Mouse (Mus musculus) small intestine, adult 2 months (tissue): ENCODE measurements at regions not wholly inside any gene's neighbourhood (a gene's known extent, or its start where the extent isn't known, plus 50 kb on each side); places are given as distances from the start of the nearest gene placed in this dataset.

Source experiments
- H3K27ac ChIP-seq: fragments of 200-500 bp; 2 replicates; pipeline ENCODE4 v1.5.1; 2012; ENCODE audit warnings: low read depth, low read length, control low read depth, inconsistent platforms; ENCODE audit not compliant: insufficient read depth
- H3K27me3 ChIP-seq: fragments of 200-500 bp; 2 replicates; pipeline ENCODE4 v1.6.1; 2012; ENCODE audit warnings: mild to moderate bottlenecking, moderate library complexity, low read length, inconsistent platforms; ENCODE audit not compliant: control insufficient read depth, insufficient read depth
- H3K36me3 ChIP-seq: fragments of 200-500 bp; 2 replicates; pipeline ENCODE4 v1.6.1; 2012; ENCODE audit warnings: mild to moderate bottlenecking, low read length, control low read depth, inconsistent platforms; ENCODE audit not compliant: control insufficient read depth, insufficient read depth
- H3K4me1 ChIP-seq: fragments of 200-500 bp; 2 replicates; pipeline ENCODE4 v1.6.1; 2012; ENCODE audit warnings: low read length, inconsistent platforms, mixed read lengths; ENCODE audit not compliant: control insufficient read depth, insufficient read depth, insufficient read length
- H3K4me3 ChIP-seq: fragments of 200-500 bp; 2 replicates; pipeline ENCODE4 v1.5.1; 2012; ENCODE audit warnings: low read depth, mild to moderate bottlenecking, control low read depth, inconsistent platforms, low read length, moderate library complexity
- CTCF ChIP-seq: fragments of 200-500 bp; IDR thresholded peaks from 2 replicates; pipeline ENCODE4 v1.5.1; 2012; ENCODE audit warnings: low read depth, mild to moderate bottlenecking, control low read depth, inconsistent platforms, low read length, moderate library complexity, mixed read lengths; ENCODE audit not compliant: insufficient replicate concordance, insufficient read length; ENCODE audit errors: extremely low read depth
- POLR2A ChIP-seq: fragments of 200-500 bp; IDR thresholded peaks from 2 replicates; pipeline ENCODE4 v1.6.1; 2012; ENCODE audit warnings: low read depth, mild to moderate bottlenecking, control low read depth, inconsistent platforms, low read length, moderate library complexity
- WGBS: fragments of 180-500 bp; shearing (Covaris S2); methylation state at CpG from one replicate; pipeline ENCODE4 v1.1.7; 2018; 5-methylcytosine and 5-hydroxymethylcytosine counted together

DNA sequence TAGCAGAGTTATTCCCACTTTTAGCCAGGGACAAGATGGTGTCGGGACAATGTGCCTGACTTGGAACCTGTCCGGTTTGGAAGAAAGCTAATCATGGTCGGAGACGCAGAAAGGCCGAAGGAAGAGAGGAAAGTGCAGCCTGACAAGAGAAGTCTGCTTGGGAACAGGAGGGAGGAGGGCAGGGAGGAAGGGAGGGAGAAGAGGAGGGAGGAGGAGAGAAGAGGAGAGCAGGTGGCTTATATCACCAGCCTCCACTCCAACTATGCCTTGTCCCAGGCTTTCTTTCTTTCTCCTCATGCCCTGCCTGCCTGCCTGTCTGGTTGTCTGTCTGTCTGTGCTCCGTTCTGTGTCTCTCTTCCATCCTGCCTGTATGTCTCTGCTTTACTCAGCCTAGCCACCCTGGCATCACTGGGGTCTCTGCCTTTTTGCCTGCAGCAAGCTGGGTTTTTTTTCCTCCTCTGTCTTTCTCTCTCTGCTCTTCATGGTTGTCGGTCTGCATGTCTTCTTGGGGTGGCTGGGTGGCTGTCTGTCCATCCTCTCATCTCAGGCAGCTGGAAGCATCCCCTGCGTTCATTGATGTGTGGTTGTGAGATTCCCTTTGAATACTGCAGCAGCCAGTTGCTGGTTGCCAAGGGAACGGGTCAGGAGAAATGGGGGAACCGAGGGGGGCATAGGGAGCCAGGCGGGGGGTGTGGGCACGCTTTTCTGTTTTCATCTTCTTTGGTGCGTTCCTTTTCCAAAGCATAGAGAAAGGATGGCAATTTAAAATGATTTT is 133.2 kb downstream of the Tpra1 start:
- Histone ChIP-seq H3K27me3 (no peaks in the 10 kb centered on the region), H3K27ac (no peak overlapping the region), H3K4me3 (no peak overlapping the region), H3K4me1 (no peaks in the 10 kb centered on the region), H3K36me3 (no peaks in the 10 kb centered on the region)
- TF ChIP-seq POLR2A (no peak), CTCF (no peak)
- WGBS: 73% methylated on average over 13 of the region's 13 CpGs

DNA sequence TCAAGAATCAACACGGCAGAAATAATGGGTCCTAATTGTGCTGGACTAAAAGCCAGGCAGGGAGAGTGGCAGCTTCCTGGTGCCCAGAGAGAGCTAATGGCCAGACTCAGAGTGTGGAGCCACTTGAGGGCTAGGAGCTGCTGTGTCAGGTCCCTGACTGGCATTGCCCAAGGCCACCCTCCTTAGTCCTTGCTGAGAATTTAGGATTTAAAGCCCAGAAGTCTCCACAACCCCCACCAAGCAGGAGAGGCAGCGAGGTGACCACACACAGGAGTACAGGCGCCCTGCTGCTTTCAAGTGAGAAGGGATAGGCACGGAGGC is 133.7 kb downstream of the Tpra1 start:
- TF ChIP-seq POLR2A: no peak
- TF ChIP-seq CTCF: no peak
- WGBS: 62% methylated on average over 4 of the region's 4 CpGs
- Histone ChIP-seq H3K27me3 (no peaks in the 10 kb centered on the region), H3K27ac (no peak overlapping the region), H3K36me3 (no peaks in the 10 kb centered on the region), H3K4me3 (no peak overlapping the region), H3K4me1 (no peaks in the 10 kb centered on the region)

DNA sequence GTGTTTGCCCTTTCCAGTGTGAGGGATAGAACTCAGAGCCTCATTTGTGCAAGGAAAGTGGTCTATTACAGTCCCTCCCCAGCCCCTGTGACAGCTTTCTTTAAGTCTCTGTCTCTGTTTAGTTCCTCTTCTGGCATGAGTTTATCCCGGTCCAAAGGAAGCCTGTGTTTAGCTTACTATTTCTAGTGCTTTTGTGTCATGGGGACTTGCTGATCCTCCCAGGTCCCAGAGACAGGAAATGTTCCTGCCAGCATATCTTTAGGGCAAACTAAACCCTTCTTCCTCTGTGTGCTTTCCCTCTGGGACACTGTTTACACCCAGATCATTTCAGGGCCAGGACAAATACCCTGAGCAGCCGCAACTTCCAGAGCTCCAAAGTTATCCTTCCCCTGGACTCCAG is 135.3 kb downstream of the Tpra1 start:
- no peaks in the 10 kb centered on the region for H3K36me3 ChIP-seq
- no peak overlapping the region for H3K27ac ChIP-seq
- TF ChIP-seq CTCF (no peak), POLR2A (no peak)
- H3K4me1 ChIP-seq: no peaks in the 10 kb centered on the region
- no peak overlapping the region for H3K4me3 ChIP-seq
- 22% methylated on average over 2 of the region's 2 CpGs for WGBS
- no peaks in the 10 kb centered on the region for H3K27me3 ChIP-seq

DNA sequence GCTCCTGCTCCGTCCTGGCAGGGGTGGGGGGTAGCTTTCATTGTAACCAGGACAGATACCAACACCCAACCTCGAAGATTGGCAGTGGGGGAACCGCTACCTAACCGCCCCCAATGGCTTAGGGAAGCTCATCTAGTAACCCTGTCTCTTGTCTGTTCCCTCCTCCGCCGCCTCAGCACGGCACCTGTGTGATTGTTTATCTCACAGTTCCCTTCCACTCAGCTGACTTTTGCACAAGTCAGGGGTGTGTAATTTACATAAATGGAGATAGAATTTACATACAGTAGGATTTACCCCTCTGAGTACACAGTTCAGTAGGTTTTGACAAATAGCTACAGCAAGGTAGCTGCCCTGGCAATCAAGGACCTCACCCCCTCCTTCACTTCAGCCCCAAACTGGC is 135.8 kb downstream of the Tpra1 start:
- no peak for TF ChIP-seq CTCF
- TF ChIP-seq POLR2A: no peak
- no peaks in the 10 kb centered on the region for H3K36me3 ChIP-seq
- no peaks in the 10 kb centered on the region for H3K4me1 ChIP-seq
- WGBS: 32% methylated on average over 7 of the region's 7 CpGs
- H3K27ac ChIP-seq: no peak overlapping the region
- no peaks in the 10 kb centered on the region for H3K27me3 ChIP-seq
- no peak overlapping the region for H3K4me3 ChIP-seq

DNA sequence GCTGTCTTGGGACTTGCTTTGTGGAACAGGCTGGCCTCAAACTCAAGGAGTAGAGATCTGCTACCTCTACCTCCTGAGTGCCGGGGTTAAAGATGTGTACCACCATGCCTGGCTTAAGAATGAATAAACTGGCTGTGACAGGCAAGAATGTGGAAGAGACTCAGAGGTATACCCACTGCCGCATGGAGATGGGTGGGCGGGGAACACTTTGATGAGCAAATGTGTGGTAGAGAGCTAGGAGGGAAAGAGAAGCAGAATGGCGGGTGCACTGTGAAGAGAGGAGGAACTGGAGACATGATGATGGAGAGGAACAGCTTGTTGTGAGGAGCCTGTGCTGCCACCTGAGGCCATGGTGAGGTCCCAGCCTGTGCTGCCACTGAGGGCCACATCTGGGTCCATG is 138.9 kb downstream of the Tpra1 start:
- TF ChIP-seq CTCF: no peak
- no peak for TF ChIP-seq POLR2A
- no peaks in the 10 kb centered on the region for H3K27me3 ChIP-seq
- no peak overlapping the region for H3K27ac ChIP-seq
- H3K4me1 ChIP-seq: no peaks in the 10 kb centered on the region
- H3K4me3 ChIP-seq: no peak overlapping the region
- WGBS: 83% methylated on average over 4 of the region's 4 CpGs
- H3K36me3 ChIP-seq: no peaks in the 10 kb centered on the region

DNA sequence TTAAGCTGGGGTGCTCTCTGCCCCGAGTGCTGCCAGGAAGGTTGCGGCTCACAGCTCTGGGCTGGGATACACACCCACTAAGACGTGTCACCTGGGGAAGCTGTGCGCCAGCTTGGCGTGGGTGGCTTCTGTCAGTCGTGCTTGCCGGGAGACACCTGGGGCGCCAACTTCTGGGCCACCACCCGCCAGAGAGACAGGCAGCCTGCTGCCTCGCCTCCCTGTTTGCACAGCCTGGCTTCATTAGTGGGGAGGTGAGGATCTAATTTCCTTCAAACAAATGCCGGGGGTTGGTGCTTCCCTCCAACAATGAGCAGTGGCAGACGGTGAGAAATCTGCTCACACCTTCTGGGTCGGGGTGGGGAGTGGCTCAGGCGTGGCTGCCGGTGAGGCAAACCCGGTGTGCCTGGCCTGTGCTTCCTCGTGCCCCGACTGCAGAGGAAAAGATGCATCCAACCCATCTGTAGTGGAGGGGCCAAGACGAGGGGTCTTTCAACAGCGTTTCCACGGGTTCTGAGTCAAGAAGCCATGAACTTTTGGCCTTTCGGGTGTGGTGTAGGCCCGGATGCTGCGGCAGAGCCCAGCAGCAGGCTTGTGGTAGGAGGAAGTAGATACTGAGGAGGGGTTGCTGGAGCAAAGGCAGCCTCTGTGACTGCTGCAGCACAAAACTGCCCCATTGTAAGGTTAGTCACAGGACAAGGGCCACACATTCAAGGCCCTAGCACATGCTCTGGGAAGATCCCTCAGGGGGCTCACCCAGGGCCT is 140.6 kb downstream of the Tpra1 start:
- 13% methylated on average over 24 of the region's 24 CpGs for WGBS
- TF ChIP-seq CTCF (no peak), POLR2A (no peak)
- H3K27ac ChIP-seq: 0 out of 2 replicates have a peak overlapping the region, but pooled peaks have one; percentile 16

DNA sequence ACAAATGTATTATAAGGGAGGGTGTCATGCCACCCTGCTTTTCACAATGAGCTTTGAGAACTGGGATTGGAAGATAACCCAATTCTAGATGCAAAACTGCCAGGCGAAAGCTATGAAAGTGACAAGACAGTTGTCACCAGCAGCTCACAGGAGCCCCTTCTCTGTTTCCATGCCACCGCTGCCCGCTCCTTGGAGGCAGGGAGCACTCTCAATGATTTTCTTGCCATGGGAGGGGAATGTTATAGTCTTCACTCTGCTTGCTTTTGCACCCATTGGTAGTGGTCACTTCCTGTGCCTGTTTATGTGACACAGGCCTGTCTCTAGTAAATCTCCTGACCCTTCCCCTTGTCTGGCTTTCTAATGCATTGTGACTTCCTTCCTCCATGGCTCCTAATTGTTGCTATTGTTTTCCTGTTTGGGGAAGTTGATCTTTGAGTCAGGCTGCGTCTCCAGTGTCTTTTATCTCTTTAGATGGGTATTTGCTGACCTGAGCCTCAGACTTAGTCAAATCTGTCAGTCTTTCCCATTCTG is 143.4 kb downstream of the Tpra1 start:
- no peaks in the 10 kb centered on the region for H3K27me3 ChIP-seq
- TF ChIP-seq CTCF: no peak
- TF ChIP-seq POLR2A: no peak
- no peaks in the 10 kb centered on the region for H3K4me1 ChIP-seq
- 75% methylated on average over 4 of the region's 4 CpGs for WGBS
- H3K36me3 ChIP-seq: no peaks in the 10 kb centered on the region
- no peak overlapping the region for H3K27ac ChIP-seq
- no peak overlapping the region for H3K4me3 ChIP-seq

More for the DNA sequence above, 140.6 kb downstream of the Tpra1 start:
- Histone ChIP-seq H3K27me3 (no peaks in the 10 kb centered on the region), H3K36me3 (no peaks in the 10 kb centered on the region), H3K4me1 (no peaks in the 10 kb centered on the region), H3K4me3 (peak overlapping the region; percentile 18; the same call in 1 of the 2 replicates)
